Mouse (Mus musculus) spleen, postnatal 10 days (tissue): ENCODE results near the gene Lrrc4.

Experiments used
- DNase-seq, 2 experiments: peaks; one replicate each; pipeline ENCODE4 v3.0.0; 2021 to 2022; ENCODE audit warnings: low spot score in 2 of 2

Gene Lrrc4

DNA sequence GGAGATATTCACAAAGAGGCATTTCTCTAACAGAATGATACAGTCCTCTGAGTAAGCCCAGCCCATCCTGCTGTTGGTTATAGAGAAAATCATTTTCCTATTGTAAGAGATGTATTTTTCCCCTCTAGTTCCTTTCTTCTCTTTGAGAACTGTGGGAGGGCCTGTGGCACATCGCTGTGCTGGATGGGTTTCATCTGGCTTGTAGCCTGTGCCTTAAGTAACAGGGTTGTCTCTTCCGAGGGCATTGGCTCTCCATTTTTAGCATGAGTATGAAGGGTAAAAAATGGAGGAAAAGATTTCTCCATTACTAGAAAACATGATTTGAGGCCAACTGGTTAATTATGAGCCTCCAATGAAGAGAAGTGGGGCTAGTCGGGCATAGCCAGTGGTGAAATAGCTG lies 216.1 kb downstream of the Lrrc4 start:
- no peak for DNase-seq

DNA sequence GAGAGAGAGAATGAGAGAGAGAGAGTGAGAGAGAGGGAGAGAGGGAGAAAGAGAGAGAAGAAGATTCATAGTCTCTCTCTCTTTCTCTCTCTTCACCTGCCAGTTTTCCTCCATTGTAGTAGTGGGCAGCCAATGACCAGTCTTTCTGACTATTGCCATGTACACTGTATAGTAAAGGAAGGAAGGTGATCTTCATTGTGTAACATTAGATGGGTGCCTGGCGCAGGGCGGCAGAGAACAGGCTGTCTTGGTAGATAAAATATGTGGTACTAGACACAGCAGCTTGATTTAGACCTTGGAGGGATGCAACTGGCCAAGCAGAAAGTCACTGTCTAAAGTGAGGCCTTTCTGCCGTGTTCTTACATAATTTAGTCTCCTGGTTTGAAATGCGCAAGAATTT lies 216.7 kb downstream of the Lrrc4 start:
- DNase-seq = no peak

DNA sequence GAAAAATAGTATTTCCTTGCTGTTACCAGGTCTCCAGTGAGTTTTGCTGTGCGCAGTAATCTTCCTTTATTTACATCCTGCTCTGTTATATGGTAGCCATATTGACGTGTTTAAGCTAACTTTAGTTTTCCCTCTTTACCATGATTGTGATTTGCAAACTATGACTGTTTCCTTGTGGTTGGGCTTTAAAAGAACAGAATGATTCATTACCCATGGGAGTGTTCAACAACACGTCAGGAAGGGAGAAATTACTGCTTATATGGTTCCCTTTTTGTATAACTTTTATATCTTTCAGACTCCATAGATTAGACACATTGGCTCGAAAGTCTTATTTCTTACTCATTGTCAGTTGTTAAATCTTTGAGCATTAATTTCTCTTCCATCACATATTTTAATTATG lies 218.1 kb downstream of the Lrrc4 start:
- no peak for DNase-seq
